Mouse (Mus musculus): ENCODE results near the gene Tfip11.
"Not testable (repeated sequence)": the region's sequence is repeated elsewhere in the genome, so short reads cannot be mapped to it uniquely, and the experiment has no call there.

DNA sequence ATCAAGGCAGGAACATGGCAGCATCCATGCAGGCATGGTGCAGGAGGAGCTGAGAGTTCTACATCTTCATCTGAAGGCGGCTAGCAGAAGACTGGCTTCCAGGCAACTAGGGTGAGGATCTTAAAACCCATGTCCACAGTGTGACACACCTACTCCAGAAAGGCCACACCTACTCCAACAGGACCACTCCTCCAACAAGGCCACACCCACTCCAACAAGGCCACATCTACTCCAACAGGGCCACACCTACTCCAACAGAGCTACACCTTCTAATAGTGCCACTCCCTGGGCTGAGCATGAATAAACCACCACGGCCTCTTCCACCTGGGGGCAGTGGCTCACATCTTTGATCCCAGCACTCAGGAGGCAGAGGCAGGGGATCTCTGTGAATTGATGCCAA lies 6.8 kb upstream of the Tfip11 start:
- TF ChIP-seq CTCF (IDR thresholded peaks at IDR 0.05; ENCODE audit: borderline replicate concordance, control insufficient read depth, extremely low read depth, insufficient read depth, low read length, poor library complexity); POLR2A (IDR thresholded peaks at IDR 0.05; ENCODE audit: control insufficient read depth, extremely low read depth, insufficient read depth, low read length, poor library complexity): not testable (repeated sequence)

Measured in thymus, adult 2 months (tissue).